Mouse (Mus musculus) midbrain, embryonic 10.5 days (tissue): Measurements from ENCODE around the gene Il17rc. TPM values are rescaled to one million over a fixed set of nuclear protein-coding genes. Genes with fewer than 3 reads are reported as not detected.

Source experiments
- DNase-seq: peaks from one replicate; pipeline ENCODE4 v3.0.0-alpha.2; 2017; ENCODE audit warnings: low spot score
- H3K27ac ChIP-seq: fragments of 300-500 bp; sonication (generic); replicated peaks from 2 replicates; pipeline ENCODE4 v1.5.1; 2016; ENCODE audit warnings: mild to moderate bottlenecking
- H3K27me3 ChIP-seq: fragments of 300-500 bp; sonication (generic); 2 replicates; pipeline ENCODE4 v1.6.1; 2016; ENCODE audit warnings: low read depth, mild to moderate bottlenecking; ENCODE audit not compliant: poor library complexity, severe bottlenecking
- H3K36me3 ChIP-seq: fragments of 300-500 bp; sonication (generic); 2 replicates; pipeline ENCODE4 v1.6.1; 2016; ENCODE audit warnings: mild to moderate bottlenecking, moderate library complexity
- H3K4me1 ChIP-seq: fragments of 300-500 bp; sonication (generic); 2 replicates; pipeline ENCODE4 v1.6.1; 2016
- H3K4me3 ChIP-seq: fragments of 300-500 bp; sonication (generic); 2 replicates; pipeline ENCODE4 v1.5.1; 2016; ENCODE audit warnings: mild to moderate bottlenecking, moderate library complexity
- H3K9me3 ChIP-seq: fragments of 300-500 bp; sonication (generic); replicated peaks from 2 replicates; pipeline ENCODE4 v1.6.1; 2016; ENCODE audit warnings: mild to moderate bottlenecking
- WGBS: fragments of 180-500 bp; shearing (Covaris S2); methylation state at CpG from one replicate; pipeline ENCODE4 v1.1.7; 2016; 5-methylcytosine and 5-hydroxymethylcytosine counted together
- microRNA-seq: library from miRNA; unstranded; fragments of <30 nt; microRNA quantifications from one replicate; pipeline ENCODE4, GENCODE M21; 2017
- polyA plus RNA-seq: library from polyadenylated mRNA; unstranded; fragments of >200 nt; fragmentation: Nextera tagmentation; extraction: Ambion mirVana; gene quantifications from 2 replicates; pipeline ENCODE4 v1.2.1, GENCODE M21; 2016

The Il17rc gene
- polyA plus RNA-seq, 1 experiment from 2014 or later: 4.4 TPM

DNA sequence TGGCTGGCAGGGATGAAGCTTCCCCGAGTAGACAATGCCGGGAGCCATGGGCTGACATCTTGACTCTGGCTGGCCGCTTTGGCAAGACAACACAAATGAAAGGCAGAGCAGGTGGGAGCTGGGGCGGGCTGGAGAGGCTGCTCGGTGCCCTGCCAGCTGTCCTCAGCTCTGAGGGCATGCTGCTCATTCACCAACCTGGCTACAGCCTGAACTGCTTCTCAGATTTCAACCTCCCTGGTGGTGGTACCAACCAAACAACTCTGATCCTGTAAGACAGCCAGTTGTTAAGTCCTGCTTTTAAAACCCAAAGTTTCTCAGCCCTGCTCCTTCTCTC is 37.7 kb downstream of the Il17rc start:
- Histone ChIP-seq H3K36me3 (peaks cover 18% of the 10 kb centered on the region), H3K9me3 (no peaks in the 10 kb centered on the region), H3K4me3 (no peak overlapping the region), H3K4me1 (no peaks in the 10 kb centered on the region), H3K27ac (0 out of 2 replicates have a peak overlapping the region, but pooled peaks have one; percentile 38), H3K27me3 (no peaks in the 10 kb centered on the region)
- no peak for DNase-seq
- WGBS: 62% methylated on average over 5 of the region's 5 CpGs

DNA sequence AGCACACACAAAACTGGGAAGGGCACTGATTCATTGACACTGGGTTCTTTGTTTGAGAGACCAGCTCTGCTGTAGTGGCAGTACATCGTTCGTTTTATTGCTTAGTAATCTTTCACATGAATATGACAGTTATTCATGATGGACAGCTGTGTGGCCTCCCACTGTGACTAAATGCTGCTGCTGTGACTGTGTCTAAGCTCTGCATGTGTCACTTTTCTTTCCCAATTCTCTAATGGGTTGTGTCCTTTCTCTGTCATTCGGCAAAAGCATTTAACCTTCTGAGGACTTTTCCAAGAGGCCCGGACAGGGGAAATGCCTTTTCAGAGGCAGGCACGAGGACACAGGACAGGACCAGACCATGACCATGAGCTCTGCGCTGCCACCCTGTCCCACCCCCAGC is 42.7 kb downstream of the Il17rc start:
- no peaks in the 10 kb centered on the region for H3K27me3 ChIP-seq
- 96% methylated on average over 6 of the region's 6 CpGs for WGBS
- no peak overlapping the region for H3K4me3 ChIP-seq
- DNase-seq: no peak
- peaks cover 68% of the 10 kb centered on the region for H3K36me3 ChIP-seq
- H3K27ac ChIP-seq: no peak overlapping the region
- no peaks in the 10 kb centered on the region for H3K9me3 ChIP-seq
- no peaks in the 10 kb centered on the region for H3K4me1 ChIP-seq

DNA sequence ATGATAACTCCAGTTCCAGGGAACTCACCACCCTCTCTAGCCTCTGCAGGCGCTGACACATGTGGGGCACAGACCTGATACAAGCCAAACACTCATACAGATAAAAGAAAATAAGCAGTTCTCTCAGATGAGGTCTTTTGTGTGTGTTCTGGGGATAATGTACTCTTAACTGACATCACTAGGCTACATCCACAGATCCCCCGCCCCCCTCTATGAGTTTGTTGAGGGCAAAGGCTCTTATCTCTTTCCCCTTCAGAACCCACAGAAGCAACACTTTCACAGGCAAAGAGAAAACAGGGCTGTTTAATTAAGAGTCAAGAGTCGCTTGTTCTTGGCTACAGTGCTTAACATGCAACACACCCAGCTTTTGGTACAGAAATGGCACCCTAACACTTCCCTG is 43.4 kb downstream of the Il17rc start:
- H3K36me3 ChIP-seq: peaks cover 74% of the 10 kb centered on the region
- WGBS: 91% methylated on average over 3 of the region's 3 CpGs

DNA sequence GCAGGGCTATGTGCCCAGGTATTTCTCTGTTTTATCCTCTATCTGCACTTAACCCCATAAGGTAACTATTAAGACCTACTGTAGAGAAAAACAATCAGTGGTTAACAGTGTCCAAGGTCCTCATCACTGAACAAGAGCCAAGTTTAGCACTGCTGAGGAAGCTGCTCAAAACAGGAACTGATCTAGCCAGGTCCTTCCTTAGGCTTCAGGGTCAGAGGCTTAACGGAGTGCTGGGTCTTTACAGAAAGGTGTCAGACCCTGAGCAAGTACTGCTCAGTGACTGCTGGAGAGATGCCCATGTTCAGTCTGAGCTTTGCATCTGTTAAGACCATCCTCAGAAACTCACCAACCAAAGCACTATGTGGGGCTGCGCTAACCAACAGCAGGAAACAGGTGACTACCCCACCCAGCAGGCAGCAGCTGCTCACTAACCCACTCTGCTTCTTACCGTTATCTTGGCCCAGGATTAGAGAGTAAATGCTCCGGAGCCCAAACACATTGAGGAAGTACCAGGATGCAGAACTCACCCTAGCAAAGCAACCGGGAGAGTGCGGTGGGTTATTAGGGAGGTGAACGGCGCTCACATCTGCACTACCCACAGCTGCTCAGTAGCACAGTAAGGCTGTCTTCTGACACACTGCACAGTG is 46.3 kb downstream of the Il17rc start:
- 96% methylated on average over 8 of the region's 8 CpGs for WGBS
- peaks cover 100% of the 10 kb centered on the region for H3K36me3 ChIP-seq
- DNase-seq: no peak

More for the DNA sequence above, 43.4 kb downstream of the Il17rc start:
- H3K27ac ChIP-seq: no peak overlapping the region
- no peaks in the 10 kb centered on the region for H3K9me3 ChIP-seq
- no peak overlapping the region for H3K4me3 ChIP-seq
- DNase-seq: no peak
- no peaks in the 10 kb centered on the region for H3K27me3 ChIP-seq
- H3K4me1 ChIP-seq: no peaks in the 10 kb centered on the region

DNA sequence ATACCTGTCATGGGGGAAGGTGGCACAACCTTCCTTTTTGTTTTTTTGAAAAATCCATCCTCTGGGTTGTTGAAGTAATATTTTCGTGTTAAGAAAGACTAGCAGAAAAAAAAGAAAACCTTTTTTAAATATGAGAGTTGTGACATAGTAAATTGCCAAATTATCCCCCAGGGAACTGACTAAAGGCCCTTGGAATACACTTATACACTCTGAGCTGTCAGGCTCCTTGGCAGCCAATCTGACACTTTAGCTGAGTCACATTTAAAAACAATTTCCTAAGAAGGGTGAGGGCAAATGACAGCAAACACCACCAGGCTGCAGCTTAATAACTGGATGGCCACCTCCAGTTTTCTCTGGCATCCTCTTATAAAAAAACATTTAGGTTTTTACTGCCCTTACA is 51.1 kb downstream of the Il17rc start:
- DNase-seq: no peak
- Histone ChIP-seq H3K36me3 (peaks cover 86% of the 10 kb centered on the region), H3K4me1 (no peaks in the 10 kb centered on the region), H3K27me3 (no peaks in the 10 kb centered on the region), H3K27ac (no peak overlapping the region), H3K9me3 (no peaks in the 10 kb centered on the region), H3K4me3 (no peak overlapping the region)
- WGBS: 71% methylated on average over 1 of the region's 1 CpGs

More for the DNA sequence above, 46.3 kb downstream of the Il17rc start:
- Histone ChIP-seq H3K27ac (no peak overlapping the region), H3K4me3 (no peak overlapping the region), H3K9me3 (no peaks in the 10 kb centered on the region), H3K4me1 (no peaks in the 10 kb centered on the region), H3K27me3 (no peaks in the 10 kb centered on the region)

DNA sequence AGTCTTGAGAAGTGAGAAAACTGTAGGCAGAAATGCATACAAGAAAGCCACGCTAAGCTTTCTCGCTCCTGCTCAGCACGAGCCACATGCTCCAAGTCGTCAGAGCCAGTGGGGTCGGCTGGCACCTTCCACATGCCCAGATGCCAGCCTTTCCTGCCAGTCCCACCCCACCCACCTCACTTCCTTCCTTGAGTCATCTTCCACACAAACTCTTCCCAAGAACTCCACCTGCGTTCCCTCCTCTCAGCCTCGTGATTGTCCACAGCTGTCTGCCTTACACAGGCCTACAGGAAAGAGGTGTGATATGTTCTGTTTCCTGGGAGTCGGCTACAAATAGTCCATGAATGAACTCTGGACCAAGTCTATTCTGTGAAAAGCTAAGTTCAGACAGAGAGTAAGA is 52.2 kb downstream of the Il17rc start:
- Histone ChIP-seq H3K36me3 (peaks cover 84% of the 10 kb centered on the region), H3K4me3 (no peak overlapping the region), H3K27me3 (no peaks in the 10 kb centered on the region), H3K27ac (no peak overlapping the region), H3K4me1 (no peaks in the 10 kb centered on the region), H3K9me3 (no peaks in the 10 kb centered on the region)
- no peak for DNase-seq
- 92% methylated on average over 8 of the region's 8 CpGs for WGBS

DNA sequence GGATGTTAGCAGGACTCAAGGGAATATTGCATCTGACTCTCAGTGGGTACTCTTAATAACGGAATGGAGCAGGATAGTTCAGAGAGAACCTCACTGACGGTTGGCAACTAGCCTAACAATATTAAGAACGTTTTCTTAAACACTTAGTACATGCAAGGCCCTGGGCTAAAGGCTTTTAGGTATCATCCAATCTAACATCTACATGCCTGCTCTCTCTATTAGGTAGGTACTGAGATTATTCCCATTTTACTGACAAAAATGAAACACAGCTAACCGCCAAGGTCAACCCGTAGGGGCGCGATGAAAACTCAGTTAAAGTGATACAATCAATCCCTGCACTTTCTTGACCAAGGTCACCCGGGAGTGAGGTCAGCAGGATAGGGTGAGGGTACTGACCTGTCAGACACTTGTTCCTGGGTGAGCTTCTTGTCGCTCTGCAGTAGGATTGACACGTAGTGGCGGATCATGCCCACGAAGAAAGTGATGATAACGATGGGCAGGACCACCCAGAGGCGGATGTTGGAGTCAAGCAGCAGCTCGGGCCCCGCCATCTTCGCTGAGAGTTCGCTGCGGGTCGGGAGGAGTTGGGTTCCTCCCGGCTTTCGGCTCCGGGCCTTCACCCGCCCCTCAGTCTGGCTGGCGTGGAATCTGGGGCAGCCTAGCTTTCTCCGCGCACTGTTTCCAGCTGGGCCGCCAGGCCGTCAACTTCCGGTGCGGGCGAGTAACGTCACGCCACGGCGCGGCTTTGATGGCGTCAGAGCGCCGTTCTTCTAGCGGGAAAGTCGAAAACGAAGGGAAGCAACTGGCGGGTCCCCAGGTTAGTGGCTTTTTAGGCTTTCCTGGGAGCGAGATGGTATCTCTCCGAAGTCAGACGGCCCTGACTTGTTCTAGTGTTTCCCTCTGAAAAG is 60.0 kb downstream of the Il17rc start, which contains the start of the genes Emc3 and Fancd2:
Gene Emc3 (minus strand): TSS at position 721 of the 908 bp plus-strand sequence.
Gene Fancd2 (plus strand): TSS at position 751 of the 908 bp plus-strand sequence.
- Histone ChIP-seq H3K27me3 (no peaks in the 10 kb centered on the region), H3K4me3 (peak within 1 kb of the TSS; percentile 82), H3K9me3 (no peaks in the 10 kb centered on the region), H3K36me3 (peaks cover 35% of the 10 kb centered on the region), H3K27ac (peak within 1 kb of the TSS; percentile 90), H3K4me1 (peaks cover 26% of the 10 kb centered on the region)
- WGBS: 2% methylated on average over 47 of the region's 47 CpGs
- peak; percentile 94 for DNase-seq

DNA sequence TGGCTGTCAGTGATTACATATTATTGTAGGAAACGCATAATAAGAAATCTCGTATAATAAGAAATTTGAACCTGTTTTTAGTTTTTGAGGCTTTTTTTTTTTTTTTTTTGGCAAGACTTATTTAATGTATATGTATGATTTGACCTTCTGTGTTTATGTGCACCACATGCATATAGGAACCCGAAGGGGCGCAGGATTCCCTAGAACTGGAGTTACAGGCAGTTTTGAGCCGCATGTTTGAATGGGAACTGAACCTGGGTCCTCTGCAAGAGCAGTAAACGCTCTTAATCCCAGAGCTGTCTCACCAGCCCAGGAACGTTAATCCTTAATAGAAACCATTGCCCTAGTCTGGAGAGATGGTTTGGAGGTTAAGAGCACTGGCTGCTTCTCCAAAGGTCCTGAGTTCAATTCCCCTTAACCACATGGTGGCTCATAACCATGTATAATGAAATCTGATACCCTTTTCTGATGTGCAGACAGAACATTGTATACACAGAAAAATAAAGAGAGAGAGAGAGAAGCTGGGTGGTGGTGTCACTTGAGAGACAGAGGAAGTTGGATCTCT is 60.7 kb downstream of the Il17rc start:
- no peak for DNase-seq
- Histone ChIP-seq H3K9me3 (no peaks in the 10 kb centered on the region), H3K27ac (peak overlapping the region; percentile 90), H3K36me3 (peaks cover 38% of the 10 kb centered on the region), H3K4me1 (peaks cover 26% of the 10 kb centered on the region), H3K27me3 (no peaks in the 10 kb centered on the region), H3K4me3 (peak overlapping the region; percentile 82)
- WGBS: 8% methylated on average over 7 of the region's 7 CpGs

Small RNA genes within 50 kb of the gene (microRNA-seq; reads per million reads assigned to microRNA genes)
- gene Gm23365: not detected
- not detected for gene Gm24387

Other genes with a start within 250 kb of the Il17rc start
- 49.2 and 51.0 TPM in 2 replicates for gene Mtmr14, start 233.6 kb upstream of the Il17rc start, polyA plus RNA-seq
- 0.27 and 0.38 TPM in 2 replicates for gene Cpne9, start 189.1 kb upstream of the Il17rc start, polyA plus RNA-seq
- 22.4 and 26.2 TPM in 2 replicates for gene Brpf1, start 164.3 kb upstream of the Il17rc start, polyA plus RNA-seq
- 16.1 and 18.8 TPM in 2 replicates for gene Ogg1, start 144.5 kb upstream of the Il17rc start, polyA plus RNA-seq
- gene Camk1, start 127.4 kb upstream of the Il17rc start, polyA plus RNA-seq: 47.2 and 54.3 TPM in 2 replicates
- gene Tada3, start 93.5 kb upstream of the Il17rc start, polyA plus RNA-seq: 59.2 and 62.9 TPM in 2 replicates
- 379 and 381 TPM in 2 replicates for gene Arpc4, start 93.3 kb upstream of the Il17rc start, polyA plus RNA-seq
- 5.9 and 6.7 TPM in 2 replicates for gene Ttll3, start 82.2 kb upstream of the Il17rc start, polyA plus RNA-seq
- gene Rpusd3, start 52.1 kb upstream of the Il17rc start, polyA plus RNA-seq: 36.3 and 43.4 TPM in 2 replicates
- gene Cidec, start 35.7 kb upstream of the Il17rc start, polyA plus RNA-seq: not detected in 2 replicates
- gene Jagn1, start 28.9 kb upstream of the Il17rc start, polyA plus RNA-seq: 90.0 and 93.5 TPM in 2 replicates
- 1.1 and 1.4 TPM in 2 replicates for gene Il17re, start 12.9 kb upstream of the Il17rc start, polyA plus RNA-seq
- 43.0 and 45.4 TPM in 2 replicates for gene Creld1, start 11.9 kb downstream of the Il17rc start, polyA plus RNA-seq
- 2.0 and 2.3 TPM in 2 replicates for gene Prrt3, start 30.5 kb downstream of the Il17rc start, polyA plus RNA-seq
- gene Emc3, start 60.2 kb downstream of the Il17rc start, polyA plus RNA-seq: 82.0 and 83.4 TPM in 2 replicates
- gene Fancd2, start 60.3 kb downstream of the Il17rc start, polyA plus RNA-seq: 18.1 and 18.2 TPM in 2 replicates
- 0.17 and 0.52 TPM in 2 replicates for gene Fancd2os, start 129.3 kb downstream of the Il17rc start, polyA plus RNA-seq
- 210 and 217 TPM in 2 replicates for gene Brk1, start 133.3 kb downstream of the Il17rc start, polyA plus RNA-seq
- gene Vhl, start 152.5 kb downstream of the Il17rc start, polyA plus RNA-seq: 44.4 and 45.5 TPM in 2 replicates
- gene Irak2, start 167.0 kb downstream of the Il17rc start, polyA plus RNA-seq: 2.6 and 3.0 TPM in 2 replicates
- 0.54 and 0.76 TPM in 2 replicates for gene Tatdn2, start 225.6 kb downstream of the Il17rc start, polyA plus RNA-seq
- gene Ghrl, start 248.5 kb downstream of the Il17rc start, polyA plus RNA-seq: not detected in 2 replicates